Mouse (Mus musculus) hindbrain, postnatal 0 days (tissue): ENCODE measurements around the gene Rsph14. TPM values are rescaled to one million over a fixed set of nuclear protein-coding genes. Genes with fewer than 3 reads are reported as not detected.
"Not testable (repeated sequence)": the region's sequence is repeated elsewhere in the genome, so short reads cannot be mapped to it uniquely, and the experiment has no call there.

Source experiments
- ATAC-seq: fragments of 200-750 bp; cut with Nextera tagmentation; 2 replicates; pipeline ENCODE4 v1.8.0; 2017; ENCODE audit warnings: mild to moderate bottlenecking, moderate TSS enrichment, moderate library complexity
- DNase-seq: peaks from one replicate; pipeline ENCODE4 v3.0.0-alpha.2; 2015; ENCODE audit warnings: low spot score
- H3K27ac ChIP-seq: fragments of 300-500 bp; sonication (generic); 2 replicates; pipeline ENCODE4 v1.5.1; 2014; ENCODE audit warnings: mild to moderate bottlenecking
- H3K27me3 ChIP-seq: fragments of 300-500 bp; sonication (generic); 2 replicates; pipeline ENCODE4 v1.6.1; 2014; ENCODE audit warnings: low read length, mixed read lengths; ENCODE audit not compliant: insufficient read depth
- H3K36me3 ChIP-seq: fragments of 300-500 bp; sonication (generic); 2 replicates; pipeline ENCODE4 v1.6.1; 2014; ENCODE audit warnings: low read length, mixed read lengths; ENCODE audit not compliant: insufficient read depth
- H3K4me1 ChIP-seq: fragments of 300-500 bp; sonication (generic); 2 replicates; pipeline ENCODE4 v1.6.1; 2014; ENCODE audit warnings: antibody characterized with exemption, low read length, mixed read lengths; ENCODE audit not compliant: insufficient read depth
- H3K4me2 ChIP-seq: fragments of 300-500 bp; sonication (generic); 2 replicates; pipeline ENCODE4 v1.6.1; 2014; ENCODE audit warnings: low read depth, mild to moderate bottlenecking, low read length, moderate library complexity, mixed read lengths
- H3K4me3 ChIP-seq: fragments of 300-500 bp; sonication (generic); 2 replicates; pipeline ENCODE4 v1.5.1; 2014; ENCODE audit warnings: low read length
- H3K9ac ChIP-seq: fragments of 300-500 bp; sonication (generic); replicated peaks from 2 replicates; pipeline ENCODE4 v1.6.1; 2014; ENCODE audit warnings: mild to moderate bottlenecking, low read length, moderate library complexity, mixed read lengths
- H3K9me3 ChIP-seq: fragments of 300-500 bp; sonication (generic); 2 replicates; pipeline ENCODE4 v1.6.1; 2016; ENCODE audit warnings: low read length, mixed read lengths
- CTCF ChIP-seq: IDR thresholded peaks from 2 replicates; pipeline ENCODE4 v1.5.1; 2016; ENCODE audit warnings: antibody characterized with exemption, control low read depth, low read depth
- WGBS: fragments of 180-500 bp; shearing (Covaris S2); extraction: QIAGEN DNeasy Blood & Tissue Kit; methylation state at CpG from one replicate; pipeline ENCODE4 v1.1.7; 2014; 5-methylcytosine and 5-hydroxymethylcytosine counted together
- polyA plus RNA-seq: library from polyadenylated mRNA; unstranded; fragments of >200 nt; fragmentation: Nextera tagmentation; extraction: Ambion mirVana; gene quantifications from 2 replicates; pipeline ENCODE4 v1.2.1, GENCODE M21; 2015
- total RNA-seq: library from RNA; depleted of rRNA; stranded (reverse); fragments of >200 nt; gene quantifications from 2 replicates; pipeline ENCODE4 v1.2.3, GENCODE M21; 2014

The Rsph14 gene
- total and polyA plus RNA-seq, 2 experiments from 2014 or later: 0.46 to 1.7 TPM

GRCm38 (mm10) chr10:75054125-75054524, 21.7 kb upstream of the Rsph14 start:
- no peak for DNase-seq
- no peak for ATAC-seq
- Histone ChIP-seq H3K27ac (no peak overlapping the region), H3K9me3 (no peaks in the 10 kb centered on the region), H3K4me2 (no peak overlapping the region), H3K9ac (no peak overlapping the region), H3K27me3 (no peaks in the 10 kb centered on the region), H3K4me1 (peaks cover 17% of the 10 kb centered on the region; the same call in 1 of the 2 replicates), H3K36me3 (peaks cover 3% of the 10 kb centered on the region; the same call in 1 of the 2 replicates), H3K4me3 (no peak overlapping the region)
- 59% methylated on average over 6 of the region's 6 CpGs for whole genome bisulfite sequencing
- no peak for TF ChIP-seq CTCF

DNA sequence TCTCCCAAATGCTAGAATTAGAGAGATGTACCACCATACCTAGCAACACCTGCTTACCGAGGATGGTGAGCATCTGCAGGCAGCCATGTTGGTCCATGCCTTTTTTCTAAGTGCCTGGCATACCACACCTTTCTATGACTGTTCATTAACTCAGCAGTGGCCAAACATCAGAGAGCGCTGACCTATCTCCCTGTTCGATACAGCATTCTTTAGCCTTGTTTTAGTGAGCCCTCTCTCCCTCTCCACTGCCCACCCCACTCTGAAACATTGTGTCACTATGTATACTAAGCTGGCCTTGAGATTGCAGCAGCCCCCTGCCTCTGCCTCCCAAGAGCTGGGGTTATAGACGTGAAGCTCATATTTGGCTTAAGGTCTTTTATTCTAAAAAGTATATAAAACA, 21.3 kb upstream of the Rsph14 start:
- Histone ChIP-seq H3K9me3 (no peaks in the 10 kb centered on the region), H3K27me3 (no peaks in the 10 kb centered on the region), H3K36me3 (peaks cover 7% of the 10 kb centered on the region; the same call in 1 of the 2 replicates), H3K9ac (no peak overlapping the region), H3K4me2 (no peak overlapping the region), H3K4me3 (no peak overlapping the region), H3K27ac (no peak overlapping the region), H3K4me1 (peaks cover 17% of the 10 kb centered on the region; the same call in 1 of the 2 replicates)
- no peak for TF ChIP-seq CTCF
- 87% methylated on average over 4 of the region's 4 CpGs for WGBS
- DNase-seq (no peak), ATAC-seq (no peak)

DNA sequence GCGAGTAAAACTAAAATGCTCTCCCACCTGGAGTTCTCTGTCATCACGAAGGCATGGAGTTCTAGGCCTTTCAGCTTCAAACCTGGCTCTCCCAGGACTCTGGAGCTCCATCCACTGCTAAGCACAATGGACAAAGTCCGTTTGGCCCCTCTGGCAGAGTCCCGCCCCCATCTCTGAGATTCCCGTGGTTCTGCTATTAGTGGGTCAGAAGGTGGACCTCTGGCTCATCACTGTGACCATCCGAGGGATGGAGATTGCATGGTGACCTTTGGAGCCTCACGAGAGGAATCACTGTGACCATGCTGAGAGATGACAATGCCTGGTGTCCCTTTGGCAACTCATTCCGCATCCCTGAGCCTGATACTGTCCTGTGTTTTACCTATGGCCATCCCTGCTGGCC, 20.5 kb upstream of the Rsph14 start:
- H3K9ac ChIP-seq: no peak overlapping the region
- H3K36me3 ChIP-seq: peaks cover 7% of the 10 kb centered on the region; the same call in 1 of the 2 replicates
- H3K4me1 ChIP-seq: peaks cover 17% of the 10 kb centered on the region; the same call in 1 of the 2 replicates
- no peak for DNase-seq
- H3K27ac ChIP-seq: no peak overlapping the region
- no peak overlapping the region for H3K4me2 ChIP-seq
- ATAC-seq: no peak
- no peaks in the 10 kb centered on the region for H3K27me3 ChIP-seq
- TF ChIP-seq CTCF: no peak
- no peaks in the 10 kb centered on the region for H3K9me3 ChIP-seq
- no peak overlapping the region for H3K4me3 ChIP-seq
- WGBS: 60% methylated on average over 8 of the region's 8 CpGs

DNA sequence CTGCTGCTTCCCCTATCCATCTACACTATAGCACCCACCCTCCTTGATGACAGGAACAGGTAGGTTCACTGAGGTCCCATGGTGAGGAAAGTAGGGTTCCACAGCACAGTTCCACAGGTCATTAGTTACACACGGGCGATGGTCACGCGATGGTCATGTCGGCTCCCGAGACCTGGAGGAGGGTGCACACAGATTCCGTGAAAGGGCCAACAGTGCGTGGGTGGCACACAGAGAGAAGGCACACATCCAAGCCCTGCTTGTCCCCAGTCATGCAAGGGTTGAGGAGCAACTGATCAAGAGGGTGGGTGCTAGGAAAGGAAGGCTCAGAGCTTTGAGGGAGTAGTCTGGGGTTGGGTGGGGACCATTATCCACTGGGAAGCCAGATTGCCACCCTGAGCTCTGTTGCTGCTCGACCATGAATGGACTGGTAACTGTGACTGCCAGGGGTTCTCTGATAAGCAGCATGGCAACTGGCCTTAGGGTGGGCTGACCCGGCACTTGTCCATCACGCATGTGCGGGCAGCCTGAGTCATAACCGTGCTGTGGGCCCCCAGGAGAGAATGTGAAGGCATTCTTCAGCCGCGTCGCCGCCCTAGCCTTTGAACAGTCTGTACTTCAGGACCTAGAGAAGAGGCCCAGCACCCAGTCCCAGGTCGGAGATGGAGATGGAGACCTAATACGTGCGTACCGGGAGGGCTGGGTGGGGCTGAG, 19.1 kb upstream of the Rsph14 start:
- no peak overlapping the region for H3K9ac ChIP-seq
- H3K9me3 ChIP-seq: no peaks in the 10 kb centered on the region
- H3K4me3 ChIP-seq: no peak overlapping the region
- 95% methylated on average over 21 of the region's 21 CpGs for WGBS
- ATAC-seq: no peak
- DNase-seq: no peak
- peaks cover 7% of the 10 kb centered on the region; the same call in 1 of the 2 replicates for H3K36me3 ChIP-seq
- no peak overlapping the region for H3K27ac ChIP-seq
- no peak overlapping the region for H3K4me2 ChIP-seq
- TF ChIP-seq CTCF: no peak
- peaks cover 17% of the 10 kb centered on the region; the same call in 1 of the 2 replicates for H3K4me1 ChIP-seq
- H3K27me3 ChIP-seq: no peaks in the 10 kb centered on the region

DNA sequence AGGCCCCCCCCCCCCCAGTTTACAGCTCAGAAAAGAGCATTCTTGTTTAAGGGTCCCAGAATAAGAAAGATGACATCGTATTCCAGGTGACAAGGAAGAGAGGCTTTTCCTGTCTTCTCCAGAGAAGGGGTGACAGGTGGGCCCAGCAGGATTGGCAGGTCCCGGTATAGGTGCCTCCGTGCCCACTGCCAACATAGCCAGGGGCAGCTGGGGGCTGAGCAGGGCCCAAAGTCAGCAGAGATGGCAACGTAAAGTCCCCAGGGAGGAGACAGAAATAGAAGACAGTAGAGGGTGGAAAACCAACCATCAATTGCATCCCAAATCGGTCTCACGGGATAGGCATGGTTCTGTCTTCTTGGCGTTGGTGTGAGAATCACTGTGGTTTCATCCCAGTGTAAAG, 16.3 kb upstream of the Rsph14 start:
- Histone ChIP-seq H3K9me3 (no peaks in the 10 kb centered on the region), H3K4me2 (no peak overlapping the region), H3K4me3 (no peak overlapping the region), H3K36me3 (peaks cover 7% of the 10 kb centered on the region; the same call in 1 of the 2 replicates), H3K9ac (no peak overlapping the region), H3K27me3 (no peaks in the 10 kb centered on the region), H3K27ac (no peak overlapping the region), H3K4me1 (no peaks in the 10 kb centered on the region)
- ATAC-seq: no peak
- TF ChIP-seq CTCF: no peak
- DNase-seq: no peak
- WGBS: 92% methylated on average over 7 of the region's 7 CpGs

DNA sequence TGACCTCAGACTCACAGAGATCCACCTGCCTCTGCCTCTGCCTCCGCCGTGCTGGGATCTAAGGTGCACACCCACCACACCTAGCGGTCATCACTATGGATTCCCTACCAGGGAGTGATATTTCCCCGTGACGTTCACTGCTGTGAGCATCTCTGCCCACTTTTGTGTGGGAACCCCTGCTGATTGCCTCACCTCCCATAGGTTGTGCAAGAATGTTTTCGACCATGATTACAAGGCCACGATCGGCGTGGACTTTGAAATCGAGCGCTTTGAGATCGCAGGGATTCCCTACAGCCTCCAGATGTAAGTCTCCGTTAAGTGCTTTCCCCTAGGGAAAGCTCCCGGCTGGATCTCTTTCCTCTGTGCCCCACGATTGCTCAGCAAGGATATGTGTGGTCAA, 13.4 kb upstream of the Rsph14 start:
- TF ChIP-seq CTCF: no peak
- Histone ChIP-seq H3K4me3 (no peak overlapping the region), H3K27ac (no peak overlapping the region), H3K4me1 (no peaks in the 10 kb centered on the region), H3K36me3 (peaks cover 7% of the 10 kb centered on the region; the same call in 1 of the 2 replicates), H3K9me3 (no peaks in the 10 kb centered on the region), H3K27me3 (no peaks in the 10 kb centered on the region), H3K4me2 (no peak overlapping the region), H3K9ac (no peak overlapping the region)
- DNase-seq (no peak), ATAC-seq (no peak)
- WGBS: 92% methylated on average over 15 of the region's 15 CpGs

- H3K9ac ChIP-seq: no peak overlapping the region
- TF ChIP-seq CTCF: no peak
- no peak overlapping the region for H3K4me3 ChIP-seq
- DNase-seq: no peak
- H3K27me3 ChIP-seq: no peaks in the 10 kb centered on the region
- no peak overlapping the region for H3K27ac ChIP-seq
- H3K9me3 ChIP-seq: no peaks in the 10 kb centered on the region
- H3K36me3 ChIP-seq: peaks cover 7% of the 10 kb centered on the region; the same call in 1 of the 2 replicates
- 53% methylated on average over 7 of the region's 7 CpGs for WGBS
- H3K4me2 ChIP-seq: no peak overlapping the region
- ATAC-seq: no peak; the same call in 1 of the 2 replicates
- H3K4me1 ChIP-seq: no peaks in the 10 kb centered on the region
Observed at GRCm38 (mm10) chr10:75044459-75044858, 12.1 kb upstream of the Rsph14 start.

DNA sequence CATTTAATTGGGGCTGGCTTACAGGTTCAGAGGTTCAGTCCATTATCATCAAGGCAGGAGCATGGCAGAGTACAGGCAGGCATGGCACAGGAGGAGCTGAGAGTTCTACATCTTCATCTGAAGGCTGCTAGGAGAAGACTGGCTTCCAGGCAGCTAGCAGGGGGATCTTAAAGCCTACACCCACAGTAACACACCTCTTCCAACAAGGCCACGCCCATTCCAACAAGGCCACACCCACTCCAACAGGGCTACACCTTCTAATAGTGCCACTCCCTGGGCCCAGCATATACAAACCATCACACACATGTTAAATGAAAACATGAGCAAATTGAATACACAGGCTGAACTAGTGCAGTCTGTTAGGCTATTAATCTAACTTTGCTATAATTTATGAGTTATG, 9.7 kb upstream of the Rsph14 start:
- WGBS: 9% methylated on average over 1 of the region's 1 CpGs
- not testable (repeated sequence) for H3K9ac ChIP-seq, ATAC-seq, H3K4me2 ChIP-seq, H3K9me3 ChIP-seq, DNase-seq, H3K27ac ChIP-seq, H3K27me3 ChIP-seq, H3K4me1 ChIP-seq, H3K36me3 ChIP-seq, H3K4me3 ChIP-seq
